Mouse (Mus musculus) left cerebral cortex, adult 8-10 months (tissue): ENCODE results near the gene Rhox4a. TPM values are rescaled to one million over a fixed set of nuclear protein-coding genes. Genes with fewer than 3 reads are reported as not detected.
"Not testable (repeated sequence)": the region's sequence is repeated elsewhere in the genome, so short reads cannot be mapped to it uniquely, and the experiment has no call there.

Source experiments
- DNase-seq, 2 experiments: peaks; one replicate each; pipeline ENCODE4 v3.0.0; 2022; ENCODE audit warnings: low spot score in 2 of 2
- total RNA-seq, 4 experiments: library from RNA; stranded (reverse); gene quantifications; 2 replicates each; pipeline ENCODE4 v1.2.4; 2022

The Rhox4a gene
- total RNA-seq: not detected

DNA sequence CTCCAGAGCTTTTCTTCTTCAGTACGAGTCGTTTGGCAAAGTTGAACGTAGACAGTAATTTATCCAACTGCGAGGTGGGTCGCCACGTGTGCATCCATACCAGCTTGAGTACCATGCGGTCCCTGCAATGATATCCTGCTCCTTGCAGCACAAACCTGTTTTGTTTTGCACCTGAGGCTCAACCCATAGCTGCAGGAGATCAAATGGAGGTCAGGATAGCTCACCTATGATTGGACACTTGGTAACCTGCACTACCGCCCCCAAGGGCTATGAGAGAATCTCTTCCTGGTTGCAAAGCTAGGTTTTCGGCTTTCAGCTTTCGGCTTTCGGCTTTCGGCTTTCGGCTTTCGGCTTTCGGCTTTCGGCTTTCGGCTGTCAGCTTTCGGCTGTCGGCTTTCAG lies at the start of gene Rhox4a:
TSS of gene Rhox4a (plus strand) at position 301 of the 400 bp plus-strand sequence.
- DNase-seq: not testable (repeated sequence)

DNA sequence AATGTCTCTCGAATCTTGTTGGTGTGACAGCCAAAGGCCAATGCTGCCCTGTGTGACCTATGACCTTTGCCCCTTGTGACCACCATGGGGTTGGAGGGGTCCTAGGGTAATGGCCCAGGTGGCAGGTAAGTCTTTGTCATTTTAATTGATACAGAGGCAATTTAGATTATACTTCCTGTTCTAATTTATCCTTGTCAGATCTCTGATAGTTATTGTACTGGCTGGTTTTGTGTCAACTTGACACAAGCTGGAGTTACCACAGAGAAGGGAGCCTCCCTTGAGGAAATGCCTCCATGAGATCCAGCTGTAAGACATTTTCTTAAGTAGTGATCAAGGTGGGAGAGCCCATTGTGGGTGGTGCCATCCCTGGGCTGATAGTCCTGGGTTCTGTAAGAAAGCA lies 43.0 kb upstream of the Rhox4a start, which contains the start of gene Rhox1:
TSS of gene Rhox1 (minus strand) at position 101 of the 400 bp plus-strand sequence.
- DNase-seq: not testable (repeated sequence)

DNA sequence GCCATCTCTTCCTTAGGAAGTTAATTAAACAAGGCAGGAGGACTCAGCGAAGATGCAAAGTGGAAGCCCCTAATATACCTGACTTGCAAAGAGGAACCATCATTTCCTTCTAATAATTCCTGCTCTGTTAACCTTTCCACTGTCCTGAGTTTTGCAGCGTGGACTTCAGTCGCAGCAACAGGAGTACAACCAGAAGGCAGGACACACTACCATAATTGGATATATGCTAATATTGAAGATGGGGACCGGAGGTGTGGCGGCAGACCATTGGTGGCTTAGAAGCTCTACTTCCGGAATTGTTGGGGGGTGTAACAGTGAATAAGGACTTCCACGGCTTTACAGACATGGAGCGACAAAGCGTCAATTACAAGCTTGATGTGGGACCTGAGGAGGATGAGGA lies 20.5 kb upstream of the Rhox4a start, which contains the start of gene Rhox2a:
TSS of gene Rhox2a (plus strand) at position 301 of the 400 bp plus-strand sequence.
- not testable (repeated sequence) for DNase-seq

DNA sequence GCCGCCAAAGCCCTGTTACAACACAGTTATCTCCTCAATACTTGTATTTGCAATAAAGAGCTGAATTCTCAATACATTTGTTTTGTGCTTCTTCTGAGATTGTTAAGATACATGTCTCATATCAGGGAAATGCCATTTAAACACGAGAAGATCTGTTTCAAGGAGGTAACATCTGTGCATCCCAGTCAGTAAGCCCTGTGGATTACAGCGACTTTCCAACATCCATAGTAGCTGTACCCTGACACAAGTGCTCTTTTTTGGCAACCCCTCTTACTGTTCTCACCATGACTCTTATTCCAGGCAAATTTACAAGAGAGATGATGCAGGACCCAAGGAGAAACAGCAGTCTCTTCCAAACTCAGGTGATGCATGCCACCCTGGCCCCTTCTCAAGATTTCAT lies 15.5 kb upstream of the Rhox4a start, which contains the start of gene Rhox3a:
TSS of gene Rhox3a (plus strand) at position 301 of the 400 bp plus-strand sequence.
- not testable (repeated sequence) for DNase-seq

Other genes with a start within 250 kb of the Rhox4a start
- not detected for gene Sowahd, start 216.5 kb upstream of the Rhox4a start, total RNA-seq
- gene Rpl39, start 179.9 kb upstream of the Rhox4a start, total RNA-seq: 100 to 1,000 TPM; 240 to 296 (median 268) TPM
- 10 to 100 TPM; 18.1 to 20.1 (median 19.6) TPM for gene Upf3b, start 155.0 kb upstream of the Rhox4a start, total RNA-seq
- 10 to 100 TPM; 12.1 to 14.0 (median 12.6) TPM for gene Nkap, start 138.5 kb upstream of the Rhox4a start, total RNA-seq
- under 1 TPM in 1 of 4 experiments, not detected in 3; 0.20 TPM for gene Akap14, start 96.5 kb upstream of the Rhox4a start, total RNA-seq
- gene Ndufa1, start 74.2 kb upstream of the Rhox4a start, total RNA-seq: 100 to 1,000 TPM; 160 to 253 (median 215) TPM
- 1 to 10 TPM; 6.7 to 8.2 (median 7.6) TPM for gene Rnf113a1, start 74.1 kb upstream of the Rhox4a start, total RNA-seq
- gene Gm9, start 54.3 kb upstream of the Rhox4a start, total RNA-seq: not detected
- gene Rhox1, start 43.1 kb upstream of the Rhox4a start, total RNA-seq: not detected
- gene Rhox2a, start 20.4 kb upstream of the Rhox4a start, total RNA-seq: not detected
- not detected for gene Rhox3a, start 15.4 kb upstream of the Rhox4a start, total RNA-seq
- not detected for gene Rhox3a2, start 114.7 kb downstream of the Rhox4a start, total RNA-seq
- gene Rhox4a2, start 125.5 kb downstream of the Rhox4a start, total RNA-seq: not detected
- gene Rhox2b, start 146.7 kb downstream of the Rhox4a start, total RNA-seq: not detected
- gene Rhox4b, start 167.2 kb downstream of the Rhox4a start, total RNA-seq: not detected
- not detected for gene Rhox2c, start 188.3 kb downstream of the Rhox4a start, total RNA-seq
- not detected for gene Rhox3c, start 193.2 kb downstream of the Rhox4a start, total RNA-seq
- not detected for gene Rhox4c, start 215.0 kb downstream of the Rhox4a start, total RNA-seq
- not detected for gene Rhox2d, start 228.1 kb downstream of the Rhox4a start, total RNA-seq
- gene Rhox4d, start 249.0 kb downstream of the Rhox4a start, total RNA-seq: not detected